ENCODE assay signal across 25 mouse cellular contexts in genomic region chr2:55571425-55571824, GRCm38 (mm10).
"Had no signal": no experiment of that assay in that cellular context is flagged by ENCODE, and none has a peak within 500 bp of the region (broad histone marks: within the 10 kb centered on the region; RNA-seq: fewer than 3 reads in every experiment).

No protein-coding gene starts in this region.

- DNase-seq: gastrocnemius, postnatal 14 days; gastrocnemius, postnatal 36 days; heart, adult 11 months; heart, adult 2 months; heart, postnatal 14 days; heart, postnatal 36 days; kidney, adult 18-20 months; kidney, adult 8-10 months; kidney, postnatal 10 days; kidney, postnatal 25 days; kidney, postnatal 4 days; liver had no signal

- H3K4me3 ChIP-seq: heart, adult 2 months; heart, embryonic 13.5 days; heart, embryonic 15.5 days; intestine, embryonic 15.5 days; layer of hippocampus, adult 2 months; left cerebral cortex, adult 2 months; limb, embryonic 10.5 days; limb, embryonic 12.5 days had no signal

- H3K27me3 ChIP-seq: heart, embryonic 13.5 days; heart, embryonic 15.5 days; intestine, embryonic 15.5 days; limb, embryonic 12.5 days had no signal

- H3K4me1 ChIP-seq: heart, embryonic 13.5 days; heart, embryonic 15.5 days; intestine, embryonic 15.5 days; limb, embryonic 10.5 days; limb, embryonic 12.5 days had no signal

- H3K27ac ChIP-seq: heart, adult 2 months; heart, embryonic 13.5 days; heart, embryonic 15.5 days; hindbrain, embryonic 14.5 days; intestine, embryonic 15.5 days; layer of hippocampus, adult 2 months; left cerebral cortex, adult 2 months; limb, embryonic 10.5 days; limb, embryonic 12.5 days had no signal

- ATAC-seq: hindbrain, embryonic 16.5 days; inflammation-experienced regulatory T-cells, adult 6 months; intestine, embryonic 15.5 days; intestine, postnatal 0 days had no signal

- H3K9ac ChIP-seq: heart, embryonic 13.5 days; heart, embryonic 15.5 days; hindbrain, embryonic 14.5 days; intestine, embryonic 15.5 days; limb, embryonic 12.5 days had no signal

- H3K36me3 ChIP-seq: heart, embryonic 13.5 days; heart, embryonic 15.5 days; intestine, embryonic 15.5 days; limb, embryonic 10.5 days; limb, embryonic 12.5 days had no signal

- H3K9me3 ChIP-seq: heart, embryonic 13.5 days; heart, embryonic 15.5 days; intestine, embryonic 15.5 days; limb, embryonic 10.5 days; limb, embryonic 12.5 days had no signal

- H3K4me2 ChIP-seq: heart, embryonic 11.5 days; heart, embryonic 13.5 days; heart, embryonic 15.5 days; hindbrain, embryonic 14.5 days; intestine, embryonic 15.5 days; limb, embryonic 12.5 days; liver, embryonic 11.5 days had no signal
